Mouse (Mus musculus) testis, adult 2 months (tissue): ENCODE measurements at regions not wholly inside any gene's neighbourhood (a gene's known extent, or its start where the extent isn't known, plus 50 kb on each side); places are given as distances from the start of the nearest gene placed in this dataset.

Source experiments
- CTCF ChIP-seq: fragments of 200-500 bp; IDR thresholded peaks from 2 replicates; pipeline ENCODE4 v1.5.1; 2012; ENCODE audit warnings: low read depth, mild to moderate bottlenecking, inconsistent platforms, low read length, moderate library complexity; ENCODE audit not compliant: control insufficient read depth, insufficient read depth, insufficient replicate concordance
- POLR2A ChIP-seq: fragments of 200-500 bp; IDR thresholded peaks from 2 replicates; pipeline ENCODE4 v1.6.1; 2012; ENCODE audit warnings: low read depth, mild to moderate bottlenecking, inconsistent platforms, low read length, moderate library complexity; ENCODE audit not compliant: control insufficient read depth

- no peak for TF ChIP-seq POLR2A
- TF ChIP-seq CTCF, result no peak
These were observed 58.6 kb upstream of the Eif4g2 start for GRCm38 (mm10) chr7:111141285-111141965.
